ENCODE assay signal across 28 mouse cellular contexts in the genomic region with DNA sequence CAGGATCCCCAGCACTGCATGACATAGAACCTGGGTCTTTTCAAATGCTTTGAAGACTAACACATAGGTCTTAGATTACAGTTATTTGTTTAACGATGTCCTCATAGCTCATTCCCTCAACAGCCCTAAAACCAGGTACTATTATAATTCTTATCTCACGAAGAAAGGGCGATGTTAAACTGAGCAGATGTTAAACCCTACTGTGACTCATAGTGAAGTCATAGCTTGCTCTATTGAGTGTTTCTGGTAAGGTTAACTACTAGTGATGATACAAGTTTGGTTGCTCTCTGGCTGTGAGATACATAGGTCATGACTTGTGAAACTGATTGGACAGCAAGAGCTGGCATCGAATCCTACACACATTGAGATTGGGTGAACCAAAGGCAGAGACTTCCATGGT. TPM values are rescaled to one million over a fixed set of nuclear protein-coding genes. Genes with fewer than 3 reads are reported as not detected.
DNase-seq lines count a peak whose midpoint lies in the region; ATAC-seq and TF ChIP-seq lines count a peak whose summit lies in the region.
"Had no signal": no experiment of that assay in that cellular context is flagged by ENCODE, and none has a peak within 500 bp of the region (broad histone marks: within the 10 kb centered on the region; RNA-seq: fewer than 3 reads in every experiment).

No protein-coding gene starts in this region.

- no peak overlapping the region for H3K4me3 ChIP-seq in liver, embryonic 12.5 days
- H3K4me3 ChIP-seq in liver, embryonic 11.5 days (ENCODE audit: low read depth, low read length): no peak overlapping the region
- H3K4me3 ChIP-seq in C2C12 (ENCODE audit: insufficient read depth, poor library complexity, severe bottlenecking): no peak overlapping the region
- H3K4me3 ChIP-seq in liver, embryonic 15.5 days (replicated peaks): no peak overlapping the region
- H3K4me3 ChIP-seq in stomach, postnatal 0 days (ENCODE audit: low read depth, low read length): no peak overlapping the region
- H3K4me3 ChIP-seq: embryonic facial prominence, embryonic 12.5 days; embryonic facial prominence, embryonic 15.5 days; heart, embryonic 13.5 days had no signal

- H3K9me3 ChIP-seq in liver, embryonic 12.5 days (replicated peaks): no peaks in the 10 kb centered on the region
- no peaks in the 10 kb centered on the region for H3K9me3 ChIP-seq in liver, embryonic 11.5 days (ENCODE audit: control insufficient read depth, low read length)
- no peaks in the 10 kb centered on the region for H3K9me3 ChIP-seq in liver, embryonic 15.5 days (replicated peaks)
- no peaks in the 10 kb centered on the region for H3K9me3 ChIP-seq in stomach, postnatal 0 days (ENCODE audit: control insufficient read depth, low read length)
- H3K9me3 ChIP-seq: embryonic facial prominence, embryonic 12.5 days; embryonic facial prominence, embryonic 15.5 days; G1E; heart, embryonic 13.5 days had no signal

- TF ChIP-seq EP300 in stomach, postnatal 0 days (optimal IDR thresholded peaks at IDR 0.05): no peak

- WGBS in liver, embryonic 12.5 days (ENCODE audit: insufficient replicate concordance): 87% methylated on average over 4 of the region's 4 CpGs
- 89% methylated on average over 4 of the region's 4 CpGs for WGBS in liver, embryonic 11.5 days
- 89% methylated on average over 4 of the region's 4 CpGs for WGBS in liver, embryonic 15.5 days (ENCODE audit: insufficient replicate concordance)
- WGBS in stomach, postnatal 0 days: 79% methylated on average over 4 of the region's 4 CpGs

- no peak for ATAC-seq in liver, embryonic 12.5 days
- no peak for ATAC-seq in liver, embryonic 11.5 days (replicated peaks; ENCODE audit: low FRiP score)
- ATAC-seq in liver, embryonic 15.5 days (ENCODE audit: insufficient read depth): no peak
- peak; percentile 56 for ATAC-seq in stomach, postnatal 0 days (ENCODE audit: low FRiP score, low TSS enrichment)
- ATAC-seq: forebrain, embryonic 14.5 days; forebrain, postnatal 0 days; hindbrain, postnatal 0 days; inflammation-experienced regulatory T-cells, adult 6 months; Patski had no signal

- peak overlapping the region; percentile 87 for H3K27ac ChIP-seq in liver, embryonic 12.5 days
- H3K27ac ChIP-seq in liver, embryonic 11.5 days (ENCODE audit: low read depth, low read length): no peak overlapping the region
- H3K27ac ChIP-seq in liver, embryonic 15.5 days (replicated peaks): peak overlapping the region; percentile 87
- no peak overlapping the region for H3K27ac ChIP-seq in stomach, postnatal 0 days (replicated peaks)
- H3K27ac ChIP-seq: embryonic facial prominence, embryonic 12.5 days; embryonic facial prominence, embryonic 15.5 days; hindbrain, embryonic 14.5 days; hindbrain, postnatal 0 days had no signal

- H3ac ChIP-seq in C2C12 (ENCODE audit: control insufficient read depth, insufficient read length, low read depth): no peak overlapping the region

- peak overlapping the region; percentile 54 for H3K4me2 ChIP-seq in liver, embryonic 12.5 days
- H3K4me2 ChIP-seq in liver, embryonic 11.5 days: no peak overlapping the region
- peak overlapping the region; percentile 57 for H3K4me2 ChIP-seq in liver, embryonic 15.5 days
- H3K4me2 ChIP-seq in stomach, postnatal 0 days (replicated peaks; ENCODE audit: low read depth): no peak overlapping the region
- H3K4me2 ChIP-seq: embryonic facial prominence, embryonic 12.5 days; embryonic facial prominence, embryonic 15.5 days; hindbrain, embryonic 14.5 days had no signal

- H3K79me3 ChIP-seq in C2C12 (ENCODE audit: low read depth): no peaks in the 10 kb centered on the region

- peaks cover 52% of the 10 kb centered on the region for H3K4me1 ChIP-seq in liver, embryonic 12.5 days
- peaks cover 18% of the 10 kb centered on the region for H3K4me1 ChIP-seq in liver, embryonic 11.5 days (replicated peaks; ENCODE audit: control insufficient read depth, insufficient read depth, low read length)
- H3K4me1 ChIP-seq in liver, embryonic 15.5 days (replicated peaks): peaks cover 53% of the 10 kb centered on the region
- H3K4me1 ChIP-seq in stomach, postnatal 0 days (replicated peaks; ENCODE audit: control insufficient read depth, insufficient read depth): no peaks in the 10 kb centered on the region
- H3K4me1 ChIP-seq: embryonic facial prominence, embryonic 12.5 days; embryonic facial prominence, embryonic 15.5 days had no signal

- DNase-seq in liver, embryonic 11.5 days (ENCODE audit: low spot score): no peak
- no peak for DNase-seq in stomach, postnatal 0 days (ENCODE audit: low spot score)
- DNase-seq in right cerebral cortex, postnatal 14 days: no peak
- no peak for DNase-seq in right cerebral cortex, postnatal 4 days
- DNase-seq: adrenal gland, postnatal 10 days; adrenal gland, postnatal 36 days; cerebellum, adult 18-20 months; cerebellum, adult 9-11 months; cerebellum, postnatal 25 days; forebrain, postnatal 0 days; gastrocnemius, postnatal 25 days; heart, adult 18-20 months; heart, postnatal 14 days; heart, postnatal 4 days had no signal

- no peaks in the 10 kb centered on the region for H3K36me3 ChIP-seq in liver, embryonic 12.5 days
- H3K36me3 ChIP-seq in liver, embryonic 11.5 days (ENCODE audit: control insufficient read depth, insufficient read depth, low read length): no peaks in the 10 kb centered on the region
- no peaks in the 10 kb centered on the region for H3K36me3 ChIP-seq in C2C12 (ENCODE audit: control insufficient read depth, insufficient read depth)
- no peaks in the 10 kb centered on the region for H3K36me3 ChIP-seq in liver, embryonic 15.5 days (replicated peaks)
- no peaks in the 10 kb centered on the region for H3K36me3 ChIP-seq in stomach, postnatal 0 days (ENCODE audit: control insufficient read depth, insufficient read depth, low read length)
- H3K36me3 ChIP-seq: embryonic facial prominence, embryonic 12.5 days; embryonic facial prominence, embryonic 15.5 days; G1E had no signal

- H3K9ac ChIP-seq in liver, embryonic 12.5 days: no peak overlapping the region
- H3K9ac ChIP-seq in liver, embryonic 11.5 days (ENCODE audit: low read depth, low read length): no peak overlapping the region
- H3K9ac ChIP-seq in liver, embryonic 15.5 days: no peak overlapping the region
- no peak overlapping the region for H3K9ac ChIP-seq in stomach, postnatal 0 days (ENCODE audit: low read length)
- H3K9ac ChIP-seq: embryonic facial prominence, embryonic 12.5 days; embryonic facial prominence, embryonic 15.5 days; forebrain, postnatal 0 days; heart, embryonic 13.5 days; hindbrain, embryonic 14.5 days had no signal

- H3K27me3 ChIP-seq in liver, embryonic 12.5 days (replicated peaks): peaks cover 20% of the 10 kb centered on the region
- no peaks in the 10 kb centered on the region for H3K27me3 ChIP-seq in liver, embryonic 11.5 days (replicated peaks; ENCODE audit: control insufficient read depth, insufficient read depth, low read length)
- H3K27me3 ChIP-seq in C2C12 (ENCODE audit: control insufficient read depth, insufficient read depth, insufficient read length): no peaks in the 10 kb centered on the region
- H3K27me3 ChIP-seq in liver, embryonic 15.5 days: peaks cover 13% of the 10 kb centered on the region
- H3K27me3 ChIP-seq in stomach, postnatal 0 days (ENCODE audit: control insufficient read depth, insufficient read depth, low read length): no peaks in the 10 kb centered on the region
- H3K27me3 ChIP-seq: CH12.LX; embryonic facial prominence, embryonic 15.5 days; heart, embryonic 13.5 days; Patski had no signal

- no peak for TF ChIP-seq CTCF in C2C12 (IDR thresholded peaks at IDR 0.05; ENCODE audit: control insufficient read depth, insufficient read depth, insufficient read length)
- TF ChIP-seq CTCF in stomach, postnatal 0 days (IDR thresholded peaks at IDR 0.05; ENCODE audit: low read depth): no peak

- no peaks in the 10 kb centered on the region for H3K79me2 ChIP-seq in C2C12 (ENCODE audit: control insufficient read depth, insufficient read depth)

TF ChIP-seq in C2C12, 6 proteins besides CTCF, POLR2A, EP300 and RAD21:
- TF ChIP-seq MYOD1 (IDR thresholded peaks at IDR 0.05; ENCODE audit: control insufficient read depth, insufficient read length, low read depth): peak; percentile 62
- TF ChIP-seq FOSL1 (IDR thresholded peaks at IDR 0.05; ENCODE audit: insufficient read depth, low read length, poor library complexity, severe bottlenecking): peak; percentile 76
- no peak for TF ChIP-seq MYOG (IDR thresholded peaks at IDR 0.05; ENCODE audit: control insufficient read depth, extremely low read depth, insufficient read length)

RNA-seq across cellular contexts. Expression of a gene that starts 56.7 kb away (rescaled TPM):
- 0.60 and 0.98 TPM in 2 replicates for polyA plus RNA-seq in liver, embryonic 12.5 days (2016; fragmentation: Nextera tagmentation; extraction: Ambion mirVana)
- polyA plus RNA-seq in liver, embryonic 11.5 days (2014; fragmentation: Nextera tagmentation; extraction: Ambion mirVana): 0.95 and 1.2 TPM in 2 replicates
- polyA plus RNA-seq in C2C12 (2012; fragmentation: generic; extraction: Trizol): 0.64 TPM
- polyA plus RNA-seq in liver, embryonic 15.5 days (2015; fragmentation: Nextera tagmentation; extraction: Ambion mirVana): 4.6 and 6.5 TPM in 2 replicates
- polyA plus RNA-seq in stomach, postnatal 0 days (2015; fragmentation: Nextera tagmentation; extraction: Ambion mirVana): 2.5 and 2.6 TPM in 2 replicates
- polyA plus RNA-seq: forebrain, embryonic 11.5 days; G1E; inflammation-experienced regulatory T-cells, adult 6 months had no signal

Comparison
In these comparisons a context has a peak if more than half of its experiments do, and no peak if none do; other contexts are left out.
1. H3K27ac ChIP-seq: peak in liver, embryonic 12.5 days (single experiment) and liver, embryonic 15.5 days (single experiment); none in liver, embryonic 11.5 days (single experiment) and stomach, postnatal 0 days (single experiment).
2. H3K4me2 ChIP-seq: peak in liver, embryonic 12.5 days (single experiment) and liver, embryonic 15.5 days (single experiment); none in liver, embryonic 11.5 days (single experiment) and stomach, postnatal 0 days (single experiment).